Mouse (Mus musculus): ENCODE measurements around the gene Ankrd50.

Gene Ankrd50

GRCm38 (mm10) chr3:38484191-38485106, at the start of gene Ankrd50:
Gene Ankrd50 (minus strand): TSS chr3:38484844.
- DNase-seq (ENCODE audit: extremely low read depth, low read depth, low spot score) = peak; percentile 65

- DNase-seq (ENCODE audit: extremely low read depth, low read depth, low spot score) = no peak
Observed at GRCm38 (mm10) chr3:38534245-38534644, 49.6 kb upstream of the Ankrd50 start.

- DNase-seq (ENCODE audit: extremely low read depth, low read depth, low spot score) = no peak
Observed at GRCm38 (mm10) chr3:38520426-38520825, 35.8 kb upstream of the Ankrd50 start.

GRCm38 (mm10) chr3:38519971-38520370, 35.3 kb upstream of the Ankrd50 start:
- DNase-seq (ENCODE audit: extremely low read depth, low read depth, low spot score) = no peak

GRCm38 (mm10) chr3:38503606-38504005, 19.0 kb upstream of the Ankrd50 start:
- no peak for DNase-seq (ENCODE audit: extremely low read depth, low read depth, low spot score)

- DNase-seq (ENCODE audit: extremely low read depth, low read depth, low spot score) = no peak
Observed at GRCm38 (mm10) chr3:38502156-38502555, 17.5 kb upstream of the Ankrd50 start.

GRCm38 (mm10) chr3:38501739-38502138, 17.1 kb upstream of the Ankrd50 start:
- no peak for DNase-seq (ENCODE audit: extremely low read depth, low read depth, low spot score)

- no peak for DNase-seq (ENCODE audit: extremely low read depth, low read depth, low spot score)
Observed at GRCm38 (mm10) chr3:38501316-38501715, 16.7 kb upstream of the Ankrd50 start.

GRCm38 (mm10) chr3:38498561-38498960, 13.9 kb upstream of the Ankrd50 start:
- DNase-seq (ENCODE audit: extremely low read depth, low read depth, low spot score) = no peak

- DNase-seq (ENCODE audit: extremely low read depth, low read depth, low spot score) = no peak
Observed at GRCm38 (mm10) chr3:38496795-38497385, 12.2 kb upstream of the Ankrd50 start.

GRCm38 (mm10) chr3:38491702-38492101, 7.1 kb upstream of the Ankrd50 start:
- no peak for DNase-seq (ENCODE audit: extremely low read depth, low read depth, low spot score)

GRCm38 (mm10) chr3:38491236-38491635, 6.6 kb upstream of the Ankrd50 start:
- no peak for DNase-seq (ENCODE audit: extremely low read depth, low read depth, low spot score)

- no peak for DNase-seq (ENCODE audit: extremely low read depth, low read depth, low spot score)
Observed at GRCm38 (mm10) chr3:38490720-38491119, 6.1 kb upstream of the Ankrd50 start.

GRCm38 (mm10) chr3:38485107-38485545, 482 bp upstream of the Ankrd50 start:
- DNase-seq (ENCODE audit: extremely low read depth, low read depth, low spot score) = peak; percentile 16

GRCm38 (mm10) chr3:38483551-38483950, 1.1 kb downstream of the Ankrd50 start:
- DNase-seq (ENCODE audit: extremely low read depth, low read depth, low spot score) = no peak

GRCm38 (mm10) chr3:38482749-38483148, 1.9 kb downstream of the Ankrd50 start:
- DNase-seq (ENCODE audit: extremely low read depth, low read depth, low spot score) = no peak

- DNase-seq (ENCODE audit: extremely low read depth, low read depth, low spot score) = no peak
Observed at GRCm38 (mm10) chr3:38481106-38481505, 3.5 kb downstream of the Ankrd50 start.

- DNase-seq (ENCODE audit: extremely low read depth, low read depth, low spot score) = no peak
Observed at GRCm38 (mm10) chr3:38477936-38478335, 6.7 kb downstream of the Ankrd50 start.

- no peak for DNase-seq (ENCODE audit: extremely low read depth, low read depth, low spot score)
Observed at GRCm38 (mm10) chr3:38475587-38475986, 9.1 kb downstream of the Ankrd50 start.

GRCm38 (mm10) chr3:38473138-38473537, 11.5 kb downstream of the Ankrd50 start:
- no peak for DNase-seq (ENCODE audit: extremely low read depth, low read depth, low spot score)

GRCm38 (mm10) chr3:38471516-38471915, 13.1 kb downstream of the Ankrd50 start:
- DNase-seq (ENCODE audit: extremely low read depth, low read depth, low spot score) = no peak

- no peak for DNase-seq (ENCODE audit: extremely low read depth, low read depth, low spot score)
Observed at GRCm38 (mm10) chr3:38468131-38468530, 16.5 kb downstream of the Ankrd50 start.
